Mouse (Mus musculus): ENCODE measurements around the gene Ykt6. TPM values are rescaled to one million over a fixed set of nuclear protein-coding genes. Genes with fewer than 3 reads are reported as not detected.

Ykt6 gene
- polyA plus RNA-seq, 1 experiment from 2014 or later, result 32.6 TPM

DNA sequence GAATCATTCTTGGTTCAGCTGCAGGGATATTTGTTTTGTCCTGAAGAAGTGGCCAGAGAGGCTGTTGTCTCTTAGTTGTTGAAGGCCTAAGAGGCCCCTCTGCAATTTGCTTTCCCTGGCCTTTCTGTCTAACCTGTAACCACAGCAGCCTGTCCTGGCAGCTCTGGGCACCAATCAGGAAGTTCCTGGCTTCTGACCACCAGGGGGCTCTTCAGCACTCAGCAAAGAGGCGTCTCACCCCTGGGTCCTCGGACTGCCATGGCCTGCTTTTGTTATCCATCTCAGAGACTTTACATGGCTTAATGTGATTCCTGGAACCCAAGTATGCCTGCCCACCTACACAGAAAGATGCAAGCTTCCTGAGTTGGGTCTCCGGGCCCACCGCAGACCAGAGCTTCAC lies 35.4 kb downstream of the Ykt6 start:
- H3K27ac ChIP-seq (ENCODE audit: low read depth, low read length), result no peak overlapping the region

DNA sequence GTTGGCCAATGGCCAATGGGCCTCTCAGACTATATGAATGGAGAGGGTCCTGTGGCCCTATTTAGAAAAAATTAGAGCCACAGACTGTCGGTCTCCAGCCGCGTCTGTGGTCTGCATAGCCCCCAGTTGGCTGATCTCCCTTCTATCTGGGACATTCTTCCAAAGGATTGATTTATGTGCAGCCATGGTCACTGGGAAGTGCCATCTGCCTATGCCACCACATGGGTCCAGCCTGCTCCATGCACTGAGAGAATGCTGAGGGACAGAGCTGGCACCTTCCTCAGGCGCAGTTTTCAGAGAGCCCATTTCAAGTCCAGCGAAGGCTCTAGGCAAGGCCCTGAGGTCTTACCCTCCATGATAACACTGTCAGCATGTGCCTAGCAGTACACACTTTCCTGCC lies 38.7 kb downstream of the Ykt6 start:
- Histone ChIP-seq H3K36me3 (ENCODE audit: control insufficient read depth, insufficient read depth, low read length) (no peaks in the 10 kb centered on the region), H3K9ac (ENCODE audit: low read length) (no peak overlapping the region), H3K27me3 (ENCODE audit: control insufficient read depth, insufficient read depth, low read length) (no peaks in the 10 kb centered on the region), H3K9me3 (ENCODE audit: control insufficient read depth, low read length) (no peaks in the 10 kb centered on the region), H3K4me1 (ENCODE audit: control insufficient read depth, insufficient read depth, low read length) (no peaks in the 10 kb centered on the region), H3K27ac (ENCODE audit: low read depth, low read length) (no peak overlapping the region), H3K4me2 (ENCODE audit: low read depth) (no peak overlapping the region), H3K4me3 (ENCODE audit: low read depth, low read length) (no peak overlapping the region)
- DNase-seq (ENCODE audit: low spot score), result no peak
- no peak for ATAC-seq (ENCODE audit: insufficient read depth, low FRiP score, low TSS enrichment)
- WGBS, result 88% methylated on average over 5 of the region's 5 CpGs

More for the DNA sequence above, 35.4 kb downstream of the Ykt6 start:
- no peak overlapping the region for H3K9ac ChIP-seq (ENCODE audit: low read length)
- no peaks in the 10 kb centered on the region for H3K9me3 ChIP-seq (ENCODE audit: control insufficient read depth, low read length)
- 35% methylated on average over 4 of the region's 4 CpGs for WGBS
- H3K27me3 ChIP-seq (ENCODE audit: control insufficient read depth, insufficient read depth, low read length), result no peaks in the 10 kb centered on the region
- H3K36me3 ChIP-seq (ENCODE audit: control insufficient read depth, insufficient read depth, low read length), result no peaks in the 10 kb centered on the region
- H3K4me2 ChIP-seq (ENCODE audit: low read depth), result no peak overlapping the region
- no peaks in the 10 kb centered on the region for H3K4me1 ChIP-seq (ENCODE audit: control insufficient read depth, insufficient read depth, low read length)
- no peak for ATAC-seq (ENCODE audit: insufficient read depth, low FRiP score, low TSS enrichment)
- peak; percentile 71 for DNase-seq (ENCODE audit: low spot score)
- no peak overlapping the region for H3K4me3 ChIP-seq (ENCODE audit: low read depth, low read length)

DNA sequence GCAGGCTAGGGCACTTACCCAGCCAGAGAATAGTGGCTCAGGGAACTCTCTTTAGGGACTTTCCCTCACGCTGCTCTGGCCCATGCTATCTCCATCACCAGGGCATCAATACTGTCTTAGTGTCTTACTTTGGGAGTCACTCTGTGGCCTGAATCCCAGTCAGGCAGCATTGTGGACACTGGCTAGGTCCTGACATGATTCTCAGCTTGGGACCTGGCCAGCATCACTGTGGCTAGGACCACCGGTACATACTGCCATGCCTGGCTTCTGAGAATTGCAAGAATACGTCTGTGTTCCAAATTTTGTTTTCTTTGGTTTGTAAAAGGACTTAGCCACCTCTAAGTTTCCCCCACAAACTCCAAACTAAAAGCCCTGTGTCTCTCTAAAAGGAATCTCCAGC lies 39.4 kb downstream of the Ykt6 start:
- no peaks in the 10 kb centered on the region for H3K27me3 ChIP-seq (ENCODE audit: control insufficient read depth, insufficient read depth, low read length)
- no peaks in the 10 kb centered on the region for H3K36me3 ChIP-seq (ENCODE audit: control insufficient read depth, insufficient read depth, low read length)
- H3K4me2 ChIP-seq (ENCODE audit: low read depth), result no peak overlapping the region
- no peak overlapping the region for H3K4me3 ChIP-seq (ENCODE audit: low read depth, low read length)
- DNase-seq (ENCODE audit: low spot score), result no peak
- 76% methylated on average over 3 of the region's 3 CpGs for WGBS
- no peaks in the 10 kb centered on the region for H3K9me3 ChIP-seq (ENCODE audit: control insufficient read depth, low read length)
- no peaks in the 10 kb centered on the region; the same call in none of the 2 replicates for H3K4me1 ChIP-seq (ENCODE audit: control insufficient read depth, insufficient read depth, low read length)
- no peak for ATAC-seq (ENCODE audit: insufficient read depth, low FRiP score, low TSS enrichment)
- no peak overlapping the region for H3K9ac ChIP-seq (ENCODE audit: low read length)
- H3K27ac ChIP-seq (ENCODE audit: low read depth, low read length), result no peak overlapping the region

DNA sequence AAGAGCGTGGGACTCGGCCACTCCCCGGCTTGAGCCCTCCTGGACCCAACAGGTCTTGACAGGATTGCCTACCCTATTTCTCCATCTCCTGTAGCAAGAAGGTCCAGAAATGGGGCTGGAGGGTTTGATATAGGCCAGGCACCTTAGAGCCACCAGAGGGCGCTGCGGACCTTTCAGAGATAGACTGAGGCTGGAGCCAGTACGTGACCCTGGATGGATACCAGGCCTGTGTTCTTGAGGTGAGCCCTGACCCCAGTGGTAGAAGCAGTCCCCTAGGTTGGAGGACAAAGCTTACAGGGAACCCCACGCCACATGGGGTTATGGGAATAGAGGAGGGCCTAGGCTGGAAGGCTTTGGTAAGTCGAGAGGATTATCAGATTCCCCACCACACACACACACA lies 40.5 kb downstream of the Ykt6 start:
- Histone ChIP-seq H3K9ac (ENCODE audit: low read length) (no peak overlapping the region), H3K36me3 (ENCODE audit: control insufficient read depth, insufficient read depth, low read length) (no peaks in the 10 kb centered on the region), H3K4me3 (ENCODE audit: low read depth, low read length) (no peak overlapping the region), H3K4me2 (ENCODE audit: low read depth) (no peak overlapping the region), H3K27me3 (ENCODE audit: control insufficient read depth, insufficient read depth, low read length) (no peaks in the 10 kb centered on the region), H3K4me1 (ENCODE audit: control insufficient read depth, insufficient read depth, low read length) (peaks cover 11% of the 10 kb centered on the region), H3K27ac (ENCODE audit: low read depth, low read length) (no peak overlapping the region), H3K9me3 (ENCODE audit: control insufficient read depth, low read length) (no peaks in the 10 kb centered on the region)
- peak; percentile 59; the same call in 1 of the 2 replicates for ATAC-seq (ENCODE audit: insufficient read depth, low FRiP score, low TSS enrichment)
- WGBS, result 19% methylated on average over 8 of the region's 8 CpGs
- peak; percentile 87 for DNase-seq (ENCODE audit: low spot score)

DNA sequence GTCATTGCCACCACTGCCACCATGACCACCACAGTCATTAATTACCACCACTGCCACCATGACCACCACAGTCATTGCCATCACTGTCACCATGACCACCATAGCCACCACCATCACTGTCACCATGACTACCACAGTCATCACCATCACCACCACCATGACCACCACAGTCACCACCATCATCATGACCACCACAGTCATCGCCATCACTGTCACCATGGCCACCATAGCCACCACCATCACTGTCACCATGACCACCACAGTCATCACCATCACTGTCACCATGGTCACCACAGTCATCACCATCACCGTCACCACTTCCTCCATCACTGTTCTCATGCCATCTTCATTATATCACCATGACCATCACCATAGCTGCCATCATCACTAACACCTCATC lies 43.0 kb downstream of the Ykt6 start:
- Histone ChIP-seq H3K4me1 (ENCODE audit: control insufficient read depth, insufficient read depth, low read length) (peaks cover 11% of the 10 kb centered on the region), H3K36me3 (ENCODE audit: control insufficient read depth, insufficient read depth, low read length) (no peaks in the 10 kb centered on the region), H3K4me3 (ENCODE audit: low read depth, low read length) (no peak overlapping the region), H3K9ac (ENCODE audit: low read length) (no peak overlapping the region), H3K4me2 (ENCODE audit: low read depth) (no peak overlapping the region), H3K27me3 (ENCODE audit: control insufficient read depth, insufficient read depth, low read length) (no peaks in the 10 kb centered on the region), H3K27ac (ENCODE audit: low read depth, low read length) (no peak overlapping the region), H3K9me3 (ENCODE audit: control insufficient read depth, low read length) (no peaks in the 10 kb centered on the region)
- ATAC-seq (ENCODE audit: insufficient read depth, low FRiP score, low TSS enrichment) (no peak), DNase-seq (ENCODE audit: low spot score) (no peak)
- WGBS, result 96% methylated on average over 2 of the region's 2 CpGs

DNA sequence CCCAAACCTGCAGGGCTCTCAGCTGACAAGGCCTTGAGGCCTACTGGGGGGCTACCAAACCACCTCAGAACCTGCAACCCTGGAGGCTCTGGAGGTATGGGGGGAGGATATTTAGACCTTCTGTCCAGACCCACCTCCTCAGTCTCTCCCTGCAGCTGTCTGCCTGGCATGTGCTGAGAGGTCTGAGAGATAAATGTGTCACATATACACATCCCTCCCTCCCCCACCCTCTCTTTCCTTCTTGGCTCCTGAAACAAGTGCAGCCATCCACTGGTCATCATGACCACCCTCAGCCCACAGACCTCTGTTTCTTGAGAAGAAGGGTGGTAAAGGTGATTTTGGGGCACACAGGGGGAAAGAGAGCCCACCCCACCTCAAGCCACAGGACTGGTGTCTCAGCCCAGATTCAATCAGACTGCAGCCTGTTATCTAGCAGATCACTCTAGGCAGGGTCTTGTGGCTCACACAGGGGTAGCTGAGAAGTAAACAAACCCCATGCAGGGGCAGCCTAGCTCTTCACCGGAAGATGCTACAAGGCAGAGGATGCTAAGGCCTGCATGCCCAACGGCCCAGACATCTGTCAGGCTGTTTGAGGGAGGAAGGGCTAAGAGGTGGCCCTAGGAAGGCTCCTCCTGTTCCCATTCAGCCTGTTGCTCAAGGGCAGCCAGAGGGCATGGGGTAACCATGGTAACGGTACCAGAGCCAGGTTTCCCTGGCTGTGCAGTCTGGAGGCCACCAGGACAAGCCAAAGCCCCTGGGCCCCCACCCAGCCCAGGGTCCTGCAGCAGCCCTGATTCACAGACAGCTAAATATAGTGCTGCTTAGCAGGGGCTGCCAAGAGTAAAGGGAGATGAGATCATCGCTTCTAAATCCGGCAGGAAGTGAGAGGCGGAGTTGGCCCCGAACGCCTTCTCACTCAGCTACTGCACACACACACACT lies 44.6 kb downstream of the Ykt6 start:
- 23% methylated on average over 8 of the region's 8 CpGs for WGBS
- no peak overlapping the region for H3K4me3 ChIP-seq (ENCODE audit: low read depth, low read length)
- peak overlapping the region; percentile 26; the same call in 1 of the 2 replicates for H3K9ac ChIP-seq (ENCODE audit: low read length)
- DNase-seq (ENCODE audit: low spot score) (peak; percentile 65), ATAC-seq (ENCODE audit: insufficient read depth, low FRiP score, low TSS enrichment) (peak; percentile 56; the same call in 1 of the 2 replicates)
- peaks cover 8% of the 10 kb centered on the region; the same call in 1 of the 2 replicates for H3K27me3 ChIP-seq (ENCODE audit: control insufficient read depth, insufficient read depth, low read length)
- H3K9me3 ChIP-seq (ENCODE audit: control insufficient read depth, low read length), result no peaks in the 10 kb centered on the region
- H3K36me3 ChIP-seq (ENCODE audit: control insufficient read depth, insufficient read depth, low read length), result no peaks in the 10 kb centered on the region
- H3K27ac ChIP-seq (ENCODE audit: low read depth, low read length), result peak overlapping the region; percentile 56; the same call in 1 of the 2 replicates
- H3K4me2 ChIP-seq (ENCODE audit: low read depth), result no peak overlapping the region
- peaks cover 11% of the 10 kb centered on the region for H3K4me1 ChIP-seq (ENCODE audit: control insufficient read depth, insufficient read depth, low read length)

DNA sequence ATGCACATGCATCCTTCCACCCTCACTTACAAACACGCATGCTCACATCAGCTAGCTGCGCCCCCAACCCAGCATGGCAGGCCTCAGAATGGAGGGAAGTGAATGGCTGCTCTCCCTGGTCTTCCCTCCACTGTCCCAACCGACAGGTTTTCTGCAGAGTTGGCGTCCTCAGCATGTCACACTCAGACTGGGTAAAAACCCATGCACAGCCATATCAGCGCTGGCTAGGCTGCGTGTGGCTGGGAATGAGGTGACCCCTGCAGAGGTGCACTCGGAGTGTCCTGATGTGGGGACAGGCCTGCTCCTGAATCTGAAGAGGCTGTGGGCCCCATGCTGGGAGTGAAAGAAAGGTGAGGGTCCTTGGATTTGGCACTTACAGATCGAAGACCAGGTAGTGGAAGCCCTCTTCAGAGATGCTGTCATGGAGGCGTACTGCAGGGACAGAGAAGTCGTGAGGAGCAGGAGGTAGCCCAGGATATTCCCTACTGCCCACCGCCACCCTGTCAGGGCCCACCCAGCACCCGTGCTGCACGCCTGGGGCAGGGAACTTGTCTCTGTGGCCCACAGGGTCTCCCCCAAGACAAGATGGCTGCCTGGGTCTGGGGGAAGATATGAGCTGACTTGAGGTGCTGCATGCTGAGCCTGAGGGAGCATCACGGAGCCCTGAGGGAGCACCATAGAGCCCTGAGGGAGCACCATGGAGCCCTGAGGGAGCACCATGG lies 45.6 kb downstream of the Ykt6 start:
- Histone ChIP-seq H3K9ac (ENCODE audit: low read length) (no peak overlapping the region), H3K27ac (ENCODE audit: low read depth, low read length) (0 out of 2 replicates have a peak overlapping the region, but pooled peaks have one; percentile 4), H3K27me3 (ENCODE audit: control insufficient read depth, insufficient read depth, low read length) (peaks cover 12% of the 10 kb centered on the region), H3K4me2 (ENCODE audit: low read depth) (no peak overlapping the region), H3K4me1 (ENCODE audit: control insufficient read depth, insufficient read depth, low read length) (peaks cover 11% of the 10 kb centered on the region), H3K9me3 (ENCODE audit: control insufficient read depth, low read length) (no peaks in the 10 kb centered on the region), H3K4me3 (ENCODE audit: low read depth, low read length) (no peak overlapping the region), H3K36me3 (ENCODE audit: control insufficient read depth, insufficient read depth, low read length) (no peaks in the 10 kb centered on the region)
- ATAC-seq (ENCODE audit: insufficient read depth, low FRiP score, low TSS enrichment) (no peak), DNase-seq (ENCODE audit: low spot score) (no peak)
- 77% methylated on average over 14 of the region's 14 CpGs for WGBS

DNA sequence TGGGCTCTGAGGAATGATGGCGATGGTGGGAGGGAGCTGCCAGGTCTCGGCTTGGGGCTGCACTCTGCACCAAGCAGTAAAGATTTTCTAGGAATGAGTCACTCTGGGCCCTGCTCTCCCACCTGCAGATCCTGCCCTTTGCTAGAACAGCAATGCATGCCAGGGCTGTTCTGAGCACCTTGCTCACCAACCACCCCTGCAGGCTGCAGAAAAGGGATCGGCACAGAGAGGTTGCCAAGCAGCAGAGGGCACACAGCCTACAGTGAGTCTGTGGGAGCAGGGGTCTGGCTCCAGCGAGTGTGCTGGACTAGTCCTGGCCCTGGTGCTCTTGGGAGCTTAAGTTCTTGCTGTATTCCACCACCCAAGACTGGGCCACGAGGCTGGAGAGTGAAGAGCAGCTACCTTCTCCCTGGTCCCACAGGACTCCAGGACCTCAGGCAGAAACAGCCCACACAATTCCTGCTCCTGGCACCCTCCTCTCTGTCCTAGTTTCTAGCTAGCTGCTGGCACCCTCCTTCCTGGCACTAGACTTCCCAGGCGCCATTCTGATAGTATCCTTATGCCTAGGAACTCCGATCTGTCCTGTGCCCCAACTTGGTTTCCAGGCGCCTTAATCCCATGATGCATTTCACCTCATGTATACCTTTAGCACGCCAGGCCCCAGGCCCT lies 46.6 kb downstream of the Ykt6 start:
- no peak overlapping the region for H3K4me2 ChIP-seq (ENCODE audit: low read depth)
- H3K9ac ChIP-seq (ENCODE audit: low read length), result no peak overlapping the region
- peaks cover 12% of the 10 kb centered on the region for H3K27me3 ChIP-seq (ENCODE audit: control insufficient read depth, insufficient read depth, low read length)
- 79% methylated on average over 9 of the region's 9 CpGs for WGBS
- no peak overlapping the region for H3K27ac ChIP-seq (ENCODE audit: low read depth, low read length)
- H3K9me3 ChIP-seq (ENCODE audit: control insufficient read depth, low read length), result no peaks in the 10 kb centered on the region
- peaks cover 11% of the 10 kb centered on the region for H3K4me1 ChIP-seq (ENCODE audit: control insufficient read depth, insufficient read depth, low read length)
- no peak overlapping the region for H3K4me3 ChIP-seq (ENCODE audit: low read depth, low read length)
- no peak for ATAC-seq (ENCODE audit: insufficient read depth, low FRiP score, low TSS enrichment)
- H3K36me3 ChIP-seq (ENCODE audit: control insufficient read depth, insufficient read depth, low read length), result no peaks in the 10 kb centered on the region
- DNase-seq (ENCODE audit: low spot score), result no peak
